Mouse (Mus musculus): ENCODE data around the gene Olfr281. TPM values are rescaled to one million over a fixed set of nuclear protein-coding genes. Genes with fewer than 3 reads are reported as not detected.
A peak's percentile ranks its signal among the peaks of the same experiment; 100 is the strongest.

Gene Olfr281
- polyA plus RNA-seq, 1 experiment from 2014 or later = not detected

DNA sequence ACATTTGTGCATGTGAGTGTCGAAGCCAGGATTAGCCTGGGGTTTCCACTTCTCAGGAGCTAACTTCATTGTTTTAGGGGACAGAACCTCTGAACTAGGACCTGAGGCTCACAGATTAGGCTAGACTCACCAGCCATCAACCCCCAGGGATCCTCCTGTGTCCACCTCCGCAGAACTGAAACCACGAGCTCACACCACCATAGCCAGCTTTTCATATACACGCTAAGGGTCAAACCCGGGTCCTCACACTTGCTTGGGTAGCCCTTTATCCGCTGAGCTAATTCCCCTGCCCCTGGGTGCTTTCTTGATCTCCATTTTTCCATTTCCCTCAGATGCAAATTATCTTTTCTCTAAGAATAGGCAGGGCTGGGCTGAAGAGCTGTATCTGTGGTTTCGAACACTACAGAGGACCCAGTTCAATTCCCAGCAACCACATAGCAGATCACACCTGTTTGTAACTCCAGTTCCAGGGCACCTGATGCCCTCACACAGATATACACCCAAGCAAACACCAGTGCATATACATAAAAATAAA is 27.2 kb downstream of the Olfr281 start:
- Histone ChIP-seq H3K36me3 (replicated peaks; ENCODE audit: control insufficient read depth, insufficient read depth) (no peaks in the 10 kb centered on the region), H3K4me1 (replicated peaks; ENCODE audit: control insufficient read depth, insufficient read depth, low read length) (no peaks in the 10 kb centered on the region), H3K27ac (no peak overlapping the region), H3K9ac (no peak overlapping the region), H3K4me3 (replicated peaks; ENCODE audit: low read length) (no peak overlapping the region), H3K9me3 (ENCODE audit: control insufficient read depth, low read length) (no peaks in the 10 kb centered on the region), H3K27me3 (ENCODE audit: control insufficient read depth, insufficient read depth, low read length) (no peaks in the 10 kb centered on the region), H3K4me2 (replicated peaks) (no peak overlapping the region)
- no peak for ATAC-seq (ENCODE audit: low FRiP score)
- 78% methylated on average over 7 of the region's 7 CpGs for WGBS
- no peak for DNase-seq (ENCODE audit: low spot score)

- Histone ChIP-seq H3K36me3 (replicated peaks; ENCODE audit: control insufficient read depth, insufficient read depth) (no peaks in the 10 kb centered on the region), H3K9ac (no peak within 1 kb of the TSS), H3K4me2 (replicated peaks) (no peak within 1 kb of the TSS), H3K4me1 (replicated peaks; ENCODE audit: control insufficient read depth, insufficient read depth, low read length) (no peaks in the 10 kb centered on the region), H3K27me3 (ENCODE audit: control insufficient read depth, insufficient read depth, low read length) (no peaks in the 10 kb centered on the region), H3K27ac (no peak within 1 kb of the TSS), H3K9me3 (ENCODE audit: control insufficient read depth, low read length) (no peaks in the 10 kb centered on the region), H3K4me3 (replicated peaks; ENCODE audit: low read length) (no peak within 1 kb of the TSS)
- WGBS = 59% methylated on average over 3 of the region's 3 CpGs
- DNase-seq (ENCODE audit: low spot score) (no peak), ATAC-seq (ENCODE audit: low FRiP score) (no peak)
These were observed 30.3 kb downstream of the Olfr281 start, which contains the start of gene Lalba for GRCm38 (mm10) chr15:98482701-98483100. Lalba (minus strand) TSS chr15:98482721.

DNA sequence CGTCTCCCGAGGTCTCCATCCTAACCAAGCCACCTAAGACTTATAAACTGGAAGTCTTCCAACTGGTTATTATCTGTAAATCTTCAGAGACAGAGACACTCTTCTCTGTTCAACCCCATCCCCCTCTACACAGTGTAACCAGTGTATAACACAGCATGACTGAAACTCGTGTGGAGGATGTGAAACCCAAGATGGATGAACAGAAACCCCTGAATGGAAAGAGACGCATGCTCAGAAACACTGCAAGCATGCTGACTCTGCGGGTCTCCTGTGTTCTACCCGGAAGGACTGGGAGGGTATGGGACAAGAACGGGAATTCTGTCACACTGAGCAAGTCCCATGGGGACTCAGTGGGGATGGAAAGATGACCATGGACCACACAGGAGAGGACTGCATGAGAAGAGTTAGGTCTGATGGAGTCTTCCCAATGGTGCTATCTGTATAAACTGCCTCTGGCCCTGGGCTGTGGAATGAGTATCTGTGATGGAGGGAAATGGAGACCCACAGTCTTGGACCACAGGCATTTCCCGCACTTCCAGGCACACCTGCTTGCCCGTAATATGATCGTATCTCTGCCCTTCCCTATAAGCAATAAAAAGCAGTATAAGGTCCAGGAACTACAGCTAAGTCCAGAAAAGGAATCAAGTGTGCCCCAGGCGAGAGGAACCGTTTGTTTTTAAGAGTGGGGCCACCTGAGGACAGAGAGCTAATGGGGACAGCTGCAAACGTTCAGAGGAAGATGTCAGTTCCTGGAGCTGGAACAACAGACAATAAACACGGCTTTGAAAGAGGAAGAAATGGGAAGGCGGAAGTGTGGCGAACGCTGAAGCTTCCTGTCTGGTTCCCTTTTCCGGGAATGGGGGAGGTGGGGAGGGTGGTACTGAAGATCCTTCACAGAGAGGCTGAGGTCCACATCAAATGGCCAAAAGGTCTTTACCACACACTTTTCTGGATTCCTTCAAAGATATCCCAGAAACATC is 31.8 kb downstream of the Olfr281 start:
- no peak overlapping the region for H3K4me3 ChIP-seq (replicated peaks; ENCODE audit: low read length)
- DNase-seq (ENCODE audit: low spot score) (no peak), ATAC-seq (ENCODE audit: low FRiP score) (no peak)
- H3K27me3 ChIP-seq (ENCODE audit: control insufficient read depth, insufficient read depth, low read length) = no peaks in the 10 kb centered on the region
- no peak overlapping the region for H3K9ac ChIP-seq
- 74% methylated on average over 18 of the region's 18 CpGs for WGBS
- no peak overlapping the region for H3K27ac ChIP-seq
- no peak overlapping the region for H3K4me2 ChIP-seq (replicated peaks)
- H3K36me3 ChIP-seq (replicated peaks; ENCODE audit: control insufficient read depth, insufficient read depth) = no peaks in the 10 kb centered on the region
- no peaks in the 10 kb centered on the region for H3K4me1 ChIP-seq (replicated peaks; ENCODE audit: control insufficient read depth, insufficient read depth, low read length)
- H3K9me3 ChIP-seq (ENCODE audit: control insufficient read depth, low read length) = no peaks in the 10 kb centered on the region

DNA sequence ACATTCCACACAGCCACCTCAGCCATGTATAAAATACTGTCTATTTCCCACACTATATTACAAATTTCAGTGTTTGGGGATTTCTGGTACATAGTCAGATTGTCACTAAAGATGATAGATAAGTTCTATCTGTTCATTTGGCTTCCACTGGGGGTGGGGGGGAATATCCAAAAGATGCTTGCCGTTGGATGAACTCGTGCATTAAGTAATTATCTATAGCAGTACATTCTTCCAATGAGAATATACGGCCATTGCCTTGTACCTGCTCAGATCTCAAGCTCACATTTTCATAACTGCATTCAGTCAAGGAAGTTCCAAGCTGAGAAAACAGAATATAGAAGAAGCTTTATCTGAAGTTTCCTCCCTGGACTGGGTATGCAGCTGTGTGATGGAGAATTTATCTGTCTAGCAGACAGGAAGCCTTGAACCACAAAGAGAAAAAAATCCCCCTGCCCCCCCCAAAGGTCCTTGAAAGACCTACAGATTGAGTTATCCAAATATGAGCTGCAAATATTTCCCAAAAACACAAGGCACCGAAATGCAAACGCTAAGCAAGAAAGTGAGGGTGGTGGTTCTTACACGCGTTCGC is 34.1 kb downstream of the Olfr281 start:
- no peaks in the 10 kb centered on the region for H3K4me1 ChIP-seq (replicated peaks; ENCODE audit: control insufficient read depth, insufficient read depth, low read length)
- 95% methylated on average over 8 of the region's 8 CpGs for WGBS
- H3K9ac ChIP-seq = no peak overlapping the region
- no peaks in the 10 kb centered on the region for H3K9me3 ChIP-seq (ENCODE audit: control insufficient read depth, low read length)
- H3K4me2 ChIP-seq (replicated peaks) = no peak overlapping the region
- no peak overlapping the region for H3K4me3 ChIP-seq (replicated peaks; ENCODE audit: low read length)
- ATAC-seq (ENCODE audit: low FRiP score) = no peak
- H3K36me3 ChIP-seq (replicated peaks; ENCODE audit: control insufficient read depth, insufficient read depth) = no peaks in the 10 kb centered on the region
- no peak overlapping the region for H3K27ac ChIP-seq
- H3K27me3 ChIP-seq (ENCODE audit: control insufficient read depth, insufficient read depth, low read length) = no peaks in the 10 kb centered on the region
- no peak for DNase-seq (ENCODE audit: low spot score)

DNA sequence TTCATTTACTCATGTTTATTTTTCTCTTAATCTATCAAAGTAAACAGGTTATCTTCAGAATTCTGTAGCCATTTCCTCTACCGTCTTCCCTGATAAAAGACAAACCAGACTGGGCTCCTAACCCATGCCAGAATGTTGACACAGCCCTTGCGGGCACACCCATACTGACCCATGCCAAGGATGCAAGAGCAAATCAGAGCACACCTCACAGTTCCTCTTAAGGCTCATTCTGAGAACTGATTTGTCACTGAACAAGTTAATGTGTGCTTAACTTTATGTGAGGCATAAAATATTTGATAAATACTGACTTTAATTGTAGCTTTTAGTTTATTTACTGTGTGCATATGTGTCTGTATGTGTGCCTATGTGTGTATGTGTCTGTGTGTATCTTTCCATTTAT is 38.9 kb downstream of the Olfr281 start:
- Histone ChIP-seq H3K4me2 (replicated peaks) (no peak overlapping the region), H3K27me3 (ENCODE audit: control insufficient read depth, insufficient read depth, low read length) (no peaks in the 10 kb centered on the region), H3K4me3 (replicated peaks; ENCODE audit: low read length) (no peak overlapping the region), H3K4me1 (replicated peaks; ENCODE audit: control insufficient read depth, insufficient read depth, low read length) (no peaks in the 10 kb centered on the region), H3K9me3 (ENCODE audit: control insufficient read depth, low read length) (no peaks in the 10 kb centered on the region), H3K9ac (no peak overlapping the region), H3K27ac (no peak overlapping the region), H3K36me3 (replicated peaks; ENCODE audit: control insufficient read depth, insufficient read depth) (no peaks in the 10 kb centered on the region)
- DNase-seq (ENCODE audit: low spot score) (no peak), ATAC-seq (ENCODE audit: low FRiP score) (no peak)
- WGBS = 86% methylated on average over 2 of the region's 2 CpGs

DNA sequence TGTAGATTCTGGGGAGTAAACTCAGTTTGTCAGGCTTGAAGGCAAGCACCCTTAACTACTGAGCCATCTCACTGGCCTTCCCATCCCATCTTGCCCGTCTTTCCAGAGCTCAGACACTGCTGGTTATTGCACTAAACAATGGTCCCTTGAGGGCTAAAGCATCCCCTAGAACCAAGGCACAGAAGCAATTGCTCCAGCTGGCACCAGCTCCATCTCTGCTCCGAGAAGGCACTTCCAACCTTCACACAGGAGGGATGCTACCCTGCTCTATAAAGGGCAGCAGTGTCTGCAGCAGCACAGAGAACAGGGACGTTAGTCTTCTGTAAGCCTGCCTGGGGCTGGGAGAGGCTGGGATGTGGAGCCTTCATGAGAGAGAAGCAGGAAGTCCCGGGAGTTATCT is 39.7 kb downstream of the Olfr281 start, which contains the start of gene Olfr279:
TSS of gene Olfr279 (plus strand) at position 301 of the 400 bp plus-strand sequence.
- DNase-seq (ENCODE audit: low spot score) (no peak), ATAC-seq (ENCODE audit: low FRiP score) (no peak)
- H3K9ac ChIP-seq = no peak within 1 kb of the TSS
- H3K4me2 ChIP-seq (replicated peaks) = no peak within 1 kb of the TSS
- H3K27me3 ChIP-seq (ENCODE audit: control insufficient read depth, insufficient read depth, low read length) = no peaks in the 10 kb centered on the region
- no peaks in the 10 kb centered on the region for H3K4me1 ChIP-seq (replicated peaks; ENCODE audit: control insufficient read depth, insufficient read depth, low read length)
- no peaks in the 10 kb centered on the region for H3K9me3 ChIP-seq (ENCODE audit: control insufficient read depth, low read length)
- no peak within 1 kb of the TSS for H3K27ac ChIP-seq
- H3K4me3 ChIP-seq (replicated peaks; ENCODE audit: low read length) = no peak within 1 kb of the TSS
- 69% methylated on average over 4 of the region's 4 CpGs for WGBS
- H3K36me3 ChIP-seq (replicated peaks; ENCODE audit: control insufficient read depth, insufficient read depth) = no peaks in the 10 kb centered on the region

DNA sequence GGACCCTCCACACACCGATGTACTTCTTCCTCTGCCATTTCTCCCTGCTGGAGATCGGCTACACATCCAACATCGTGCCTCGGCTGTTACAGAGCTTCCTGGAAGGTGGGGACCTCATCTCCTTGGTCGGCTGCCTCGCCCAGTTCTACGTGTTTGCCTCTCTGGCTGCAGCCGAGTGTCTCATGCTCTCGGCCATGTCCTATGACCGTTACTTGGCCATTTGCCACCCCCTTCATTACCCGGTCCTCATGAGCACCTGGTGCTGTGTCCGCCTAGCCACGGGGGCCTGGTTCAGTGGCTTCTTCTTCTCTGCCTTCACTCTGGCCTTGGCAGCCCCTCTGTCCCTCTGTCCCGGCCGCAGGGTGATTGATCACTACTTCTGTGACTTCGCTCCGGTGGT is 45.2 kb downstream of the Olfr281 start:
- DNase-seq (ENCODE audit: low spot score) (no peak), ATAC-seq (ENCODE audit: low FRiP score) (no peak)
- Histone ChIP-seq H3K27me3 (ENCODE audit: control insufficient read depth, insufficient read depth, low read length) (no peaks in the 10 kb centered on the region), H3K27ac (no peak overlapping the region), H3K4me3 (replicated peaks; ENCODE audit: low read length) (no peak overlapping the region), H3K9ac (no peak overlapping the region), H3K36me3 (replicated peaks; ENCODE audit: control insufficient read depth, insufficient read depth) (no peaks in the 10 kb centered on the region), H3K4me1 (replicated peaks; ENCODE audit: control insufficient read depth, insufficient read depth, low read length) (no peaks in the 10 kb centered on the region), H3K4me2 (replicated peaks) (no peak overlapping the region), H3K9me3 (ENCODE audit: control insufficient read depth, low read length) (no peaks in the 10 kb centered on the region)
- 92% methylated on average over 17 of the region's 17 CpGs for WGBS

DNA sequence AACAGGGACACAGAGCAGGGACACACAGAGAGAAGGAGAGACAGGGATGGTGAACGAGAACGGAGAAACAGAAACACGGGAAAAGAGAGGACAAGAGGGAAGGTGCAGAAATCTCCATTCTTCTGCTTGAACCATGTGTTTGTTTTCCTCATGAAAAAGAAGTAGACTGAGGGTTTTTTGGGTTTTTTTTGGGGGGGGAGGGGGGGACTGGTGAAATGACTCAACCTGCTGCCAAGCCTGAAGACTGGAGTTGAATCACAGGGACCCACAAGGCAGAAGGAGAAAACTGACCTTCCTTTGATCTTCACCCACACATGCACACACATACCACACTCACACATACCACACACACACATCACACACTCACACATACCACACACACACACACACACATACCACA is 50.9 kb downstream of the Olfr281 start:
- ATAC-seq (ENCODE audit: low FRiP score) = no peak
- Histone ChIP-seq H3K4me2 (replicated peaks) (no peak overlapping the region), H3K4me3 (replicated peaks; ENCODE audit: low read length) (no peak overlapping the region), H3K27me3 (ENCODE audit: control insufficient read depth, insufficient read depth, low read length) (no peaks in the 10 kb centered on the region), H3K36me3 (replicated peaks; ENCODE audit: control insufficient read depth, insufficient read depth) (no peaks in the 10 kb centered on the region), H3K27ac (no peak overlapping the region), H3K4me1 (replicated peaks; ENCODE audit: control insufficient read depth, insufficient read depth, low read length) (no peaks in the 10 kb centered on the region), H3K9ac (no peak overlapping the region), H3K9me3 (ENCODE audit: control insufficient read depth, low read length) (no peaks in the 10 kb centered on the region)
- WGBS = 92% methylated on average over 3 of the region's 3 CpGs
- DNase-seq (ENCODE audit: low spot score) = no peak

GRCm38 (mm10) chr15:98504514-98504913 is 52.1 kb downstream of the Olfr281 start:
- Histone ChIP-seq H3K36me3 (replicated peaks; ENCODE audit: control insufficient read depth, insufficient read depth) (no peaks in the 10 kb centered on the region), H3K4me1 (replicated peaks; ENCODE audit: control insufficient read depth, insufficient read depth, low read length) (no peaks in the 10 kb centered on the region), H3K4me2 (replicated peaks) (no peak overlapping the region), H3K9ac (no peak overlapping the region), H3K27me3 (ENCODE audit: control insufficient read depth, insufficient read depth, low read length) (no peaks in the 10 kb centered on the region), H3K9me3 (ENCODE audit: control insufficient read depth, low read length) (no peaks in the 10 kb centered on the region), H3K27ac (no peak overlapping the region), H3K4me3 (replicated peaks; ENCODE audit: low read length) (no peak overlapping the region)
- WGBS = 13% methylated on average over 18 of the region's 18 CpGs
- DNase-seq (ENCODE audit: low spot score) = peak; percentile 61
- no peak for ATAC-seq (ENCODE audit: low FRiP score)

Data from hindbrain, embryonic 14.5 days (tissue).